Mouse (Mus musculus): ENCODE results near the gene Psmd7. TPM values are rescaled to one million over a fixed set of nuclear protein-coding genes. Genes with fewer than 3 reads are reported as not detected.

Psmd7 gene
- polyA plus RNA-seq, 1 experiment from 2014 or later: 119 TPM

GRCm38 (mm10) chr8:107574771-107575170 lies 13.5 kb downstream of the Psmd7 start:
- Histone ChIP-seq H3K4me1 (replicated peaks; ENCODE audit: control insufficient read depth, insufficient read depth, low read length) (peaks cover 3% of the 10 kb centered on the region; the same call in 1 of the 2 replicates), H3K9ac (ENCODE audit: low read depth, low read length) (no peak overlapping the region), H3K4me3 (ENCODE audit: low read depth, low read length) (no peak overlapping the region), H3K27ac (ENCODE audit: low read depth, low read length) (no peak overlapping the region), H3K36me3 (ENCODE audit: control insufficient read depth, insufficient read depth) (peaks cover 6% of the 10 kb centered on the region), H3K27me3 (replicated peaks; ENCODE audit: control insufficient read depth, insufficient read depth, low read length) (no peaks in the 10 kb centered on the region), H3K9me3 (ENCODE audit: control insufficient read depth) (no peaks in the 10 kb centered on the region), H3K4me2 (replicated peaks; ENCODE audit: low read depth) (no peak overlapping the region)
- TF ChIP-seq CTCF (IDR thresholded peaks at IDR 0.05; ENCODE audit: low read depth): no peak
- 75% methylated on average over 3 of the region's 3 CpGs for WGBS
- no peak for ATAC-seq

DNA sequence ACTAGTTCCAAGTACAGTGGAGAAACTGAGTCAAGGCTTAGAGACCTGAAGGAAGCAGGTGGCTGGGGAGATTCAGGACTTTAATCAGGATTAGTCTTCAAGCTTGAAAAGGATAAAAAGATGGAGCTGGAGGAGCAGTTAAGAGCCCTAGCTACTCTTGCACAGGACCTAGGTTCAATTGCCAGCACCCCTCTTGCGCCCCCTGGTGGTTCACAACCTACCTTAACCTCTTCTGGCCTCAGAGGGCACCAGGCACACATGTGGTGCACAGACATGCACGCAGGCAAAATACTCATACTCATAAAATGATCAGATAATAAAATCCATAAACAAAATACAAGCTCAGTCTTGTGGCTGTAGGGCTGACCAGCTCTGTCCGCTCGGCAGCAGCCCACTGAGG lies 15.8 kb downstream of the Psmd7 start:
- WGBS: 53% methylated on average over 4 of the region's 4 CpGs
- H3K4me2 ChIP-seq (replicated peaks; ENCODE audit: low read depth): no peak overlapping the region
- no peak overlapping the region for H3K9ac ChIP-seq (ENCODE audit: low read depth, low read length)
- peak; percentile 87 for TF ChIP-seq CTCF (IDR thresholded peaks at IDR 0.05; ENCODE audit: low read depth)
- H3K4me1 ChIP-seq (replicated peaks; ENCODE audit: control insufficient read depth, insufficient read depth, low read length): peaks cover 3% of the 10 kb centered on the region; the same call in 1 of the 2 replicates
- H3K4me3 ChIP-seq (ENCODE audit: low read depth, low read length): no peak overlapping the region
- no peaks in the 10 kb centered on the region for H3K27me3 ChIP-seq (replicated peaks; ENCODE audit: control insufficient read depth, insufficient read depth, low read length)
- no peaks in the 10 kb centered on the region for H3K9me3 ChIP-seq (ENCODE audit: control insufficient read depth)
- no peaks in the 10 kb centered on the region for H3K36me3 ChIP-seq (ENCODE audit: control insufficient read depth, insufficient read depth)
- ATAC-seq: peak; percentile 46; the same call in 1 of the 2 replicates
- H3K27ac ChIP-seq (ENCODE audit: low read depth, low read length): no peak overlapping the region

DNA sequence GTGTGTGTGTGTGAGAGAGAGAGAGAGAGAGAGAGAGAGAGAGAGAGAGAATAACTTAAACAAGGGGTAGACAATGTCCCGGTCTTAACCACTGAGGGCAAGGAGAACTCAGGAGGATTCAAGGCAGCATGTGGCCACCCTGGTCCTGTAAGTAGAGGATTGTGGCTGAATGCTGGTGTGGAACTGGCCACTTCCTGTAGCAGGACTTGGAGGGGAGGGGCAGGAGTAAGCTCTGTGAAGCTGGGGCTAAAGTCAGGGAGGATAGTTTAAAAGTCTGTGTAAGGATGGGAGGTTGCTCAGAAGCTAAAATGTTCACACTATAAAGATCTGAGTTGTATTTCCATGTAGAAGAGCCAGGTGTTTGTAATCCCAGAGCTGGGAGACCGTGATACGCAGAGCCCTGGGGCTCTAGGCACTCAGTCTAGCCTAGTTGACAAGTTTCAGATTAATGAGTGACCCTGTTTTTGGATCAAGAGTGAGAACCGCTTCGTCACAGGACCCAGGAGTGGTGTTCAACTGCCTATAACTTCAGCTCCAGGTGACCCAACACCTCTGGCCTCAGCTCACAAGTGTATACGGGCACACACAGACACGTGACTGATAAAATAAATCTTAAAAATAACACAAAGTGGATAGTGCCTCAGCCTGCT lies 16.7 kb downstream of the Psmd7 start:
- Histone ChIP-seq H3K27ac (ENCODE audit: low read depth, low read length) (no peak overlapping the region), H3K36me3 (ENCODE audit: control insufficient read depth, insufficient read depth) (no peaks in the 10 kb centered on the region), H3K9me3 (ENCODE audit: control insufficient read depth) (no peaks in the 10 kb centered on the region), H3K9ac (ENCODE audit: low read depth, low read length) (no peak overlapping the region), H3K27me3 (replicated peaks; ENCODE audit: control insufficient read depth, insufficient read depth, low read length) (no peaks in the 10 kb centered on the region), H3K4me2 (replicated peaks; ENCODE audit: low read depth) (no peak overlapping the region), H3K4me3 (ENCODE audit: low read depth, low read length) (no peak overlapping the region), H3K4me1 (replicated peaks; ENCODE audit: control insufficient read depth, insufficient read depth, low read length) (peaks cover 3% of the 10 kb centered on the region; the same call in 1 of the 2 replicates)
- no peak for ATAC-seq
- TF ChIP-seq CTCF (IDR thresholded peaks at IDR 0.05; ENCODE audit: low read depth): no peak
- 78% methylated on average over 7 of the region's 7 CpGs for WGBS

DNA sequence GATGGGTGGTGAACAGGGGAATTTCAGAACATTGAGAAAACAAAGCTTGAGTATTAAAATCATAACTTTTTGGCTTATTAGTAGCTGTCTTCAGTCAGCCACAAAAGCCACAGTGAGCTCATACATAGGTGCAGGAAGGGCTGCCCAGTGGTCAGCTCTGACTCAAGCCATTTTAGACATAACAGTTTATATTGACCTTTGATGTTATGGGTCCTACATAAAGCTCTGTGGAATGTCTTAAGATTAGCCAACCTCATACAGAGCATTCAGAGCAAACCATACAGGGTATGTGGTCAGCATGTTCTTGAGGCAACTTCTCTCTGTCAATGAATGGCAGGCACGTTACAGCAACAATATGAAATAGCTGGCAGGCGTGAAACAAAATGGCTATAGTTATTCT lies 17.2 kb downstream of the Psmd7 start:
- Histone ChIP-seq H3K27ac (ENCODE audit: low read depth, low read length) (no peak overlapping the region), H3K4me3 (ENCODE audit: low read depth, low read length) (no peak overlapping the region), H3K9ac (ENCODE audit: low read depth, low read length) (no peak overlapping the region), H3K9me3 (ENCODE audit: control insufficient read depth) (no peaks in the 10 kb centered on the region), H3K36me3 (ENCODE audit: control insufficient read depth, insufficient read depth) (no peaks in the 10 kb centered on the region), H3K27me3 (replicated peaks; ENCODE audit: control insufficient read depth, insufficient read depth, low read length) (no peaks in the 10 kb centered on the region), H3K4me2 (replicated peaks; ENCODE audit: low read depth) (no peak overlapping the region), H3K4me1 (replicated peaks; ENCODE audit: control insufficient read depth, insufficient read depth, low read length) (no peaks in the 10 kb centered on the region)
- no peak for ATAC-seq
- TF ChIP-seq CTCF (IDR thresholded peaks at IDR 0.05; ENCODE audit: low read depth): no peak
- 79% methylated on average over 2 of the region's 2 CpGs for WGBS

DNA sequence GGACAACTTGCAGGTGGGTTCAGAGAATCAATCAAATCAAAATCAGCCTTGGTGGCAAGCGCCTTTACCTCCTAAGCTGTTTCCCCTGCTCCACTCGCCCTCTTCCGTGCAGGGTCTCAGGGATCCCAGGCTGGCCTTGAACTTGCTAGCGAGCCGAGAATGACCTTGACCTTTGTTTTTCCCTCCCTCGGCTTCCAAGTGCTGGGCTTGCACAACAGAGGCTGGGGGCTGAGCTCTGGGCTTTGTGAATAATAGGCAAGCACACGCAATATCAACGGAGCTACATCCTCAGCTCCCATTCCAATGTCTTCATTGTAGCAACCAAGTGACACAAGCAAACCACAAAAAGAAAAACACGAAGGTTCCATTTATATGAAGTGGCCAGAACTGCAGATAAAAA lies 26.1 kb downstream of the Psmd7 start:
- Histone ChIP-seq H3K4me3 (ENCODE audit: low read depth, low read length) (no peak overlapping the region), H3K9ac (ENCODE audit: low read depth, low read length) (no peak overlapping the region), H3K36me3 (ENCODE audit: control insufficient read depth, insufficient read depth) (peaks cover 8% of the 10 kb centered on the region; the same call in 1 of the 2 replicates), H3K9me3 (ENCODE audit: control insufficient read depth) (no peaks in the 10 kb centered on the region), H3K27me3 (replicated peaks; ENCODE audit: control insufficient read depth, insufficient read depth, low read length) (no peaks in the 10 kb centered on the region), H3K27ac (ENCODE audit: low read depth, low read length) (no peak overlapping the region), H3K4me2 (replicated peaks; ENCODE audit: low read depth) (no peak overlapping the region), H3K4me1 (replicated peaks; ENCODE audit: control insufficient read depth, insufficient read depth, low read length) (no peaks in the 10 kb centered on the region)
- no peak for ATAC-seq
- no peak for TF ChIP-seq CTCF (IDR thresholded peaks at IDR 0.05; ENCODE audit: low read depth)
- WGBS: 69% methylated on average over 9 of the region's 9 CpGs

DNA sequence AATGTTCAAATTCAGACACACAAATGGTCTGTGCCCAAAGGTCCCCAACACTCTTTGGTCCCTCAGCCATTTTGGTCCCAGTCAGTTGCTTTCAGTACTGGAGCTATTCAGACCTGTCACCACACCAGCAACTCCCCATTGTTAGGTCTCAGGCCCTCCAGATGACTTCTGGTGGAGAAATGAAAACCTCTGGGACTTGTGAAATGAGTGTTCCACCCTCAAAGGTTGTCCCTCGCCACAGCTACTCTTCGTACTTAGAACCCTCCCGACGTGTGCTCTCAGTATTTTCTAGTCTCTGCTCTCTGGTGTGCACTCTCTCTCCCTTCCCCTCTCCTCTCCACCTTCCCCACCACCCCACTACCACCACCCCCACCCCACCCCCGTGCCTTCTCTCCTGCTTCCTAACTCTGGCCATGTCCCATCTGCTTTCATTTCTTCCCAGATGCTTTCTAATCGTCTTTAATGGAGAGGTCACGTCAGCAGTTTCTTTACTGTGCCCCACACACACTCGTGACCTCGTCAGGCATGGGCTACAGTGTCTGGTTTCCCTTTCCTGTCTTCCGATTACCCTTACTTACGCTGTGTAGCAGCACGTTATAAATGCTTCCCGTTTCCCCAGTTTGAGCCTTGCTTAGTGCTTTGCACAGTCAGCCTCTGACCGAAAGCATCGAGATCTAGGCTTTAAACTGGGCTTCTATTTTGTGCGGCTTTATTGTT lies 27.3 kb downstream of the Psmd7 start:
- Histone ChIP-seq H3K27ac (ENCODE audit: low read depth, low read length) (no peak overlapping the region), H3K9me3 (ENCODE audit: control insufficient read depth) (no peaks in the 10 kb centered on the region), H3K27me3 (replicated peaks; ENCODE audit: control insufficient read depth, insufficient read depth, low read length) (no peaks in the 10 kb centered on the region), H3K36me3 (ENCODE audit: control insufficient read depth, insufficient read depth) (peaks cover 15% of the 10 kb centered on the region), H3K4me2 (replicated peaks; ENCODE audit: low read depth) (peak overlapping the region; percentile 32), H3K4me3 (ENCODE audit: low read depth, low read length) (no peak overlapping the region), H3K9ac (ENCODE audit: low read depth, low read length) (no peak overlapping the region), H3K4me1 (replicated peaks; ENCODE audit: control insufficient read depth, insufficient read depth, low read length) (no peaks in the 10 kb centered on the region)
- ATAC-seq: no peak
- TF ChIP-seq CTCF (IDR thresholded peaks at IDR 0.05; ENCODE audit: low read depth): no peak
- WGBS: 60% methylated on average over 16 of the region's 16 CpGs
